Mouse (Mus musculus): ENCODE measurements around the gene Rps6ka5.

Rps6ka5 gene

DNA sequence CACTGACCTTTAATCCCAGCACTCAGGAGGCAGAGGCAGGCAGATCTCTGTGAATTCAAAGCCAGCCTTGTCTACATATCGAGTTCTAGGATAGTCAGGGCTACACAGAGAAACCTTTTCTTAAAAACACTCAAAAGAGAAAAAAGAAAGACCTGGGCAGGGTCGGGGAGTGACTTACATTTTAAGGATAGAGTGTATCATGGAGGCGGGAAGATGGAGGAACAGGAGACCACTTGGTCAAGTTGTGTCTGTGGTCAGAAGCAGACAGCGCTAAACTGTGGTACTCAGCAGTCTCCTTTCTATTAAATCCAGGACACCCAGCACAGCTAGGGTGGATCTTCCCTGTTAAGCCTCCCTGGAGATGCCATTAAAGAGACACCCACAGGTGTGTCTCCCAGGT is at the start of gene Rps6ka5:
Rps6ka5 (minus strand) TSS at position 333 of the 400 bp plus-strand sequence.
- no peak for DNase-seq (ENCODE audit: low spot score)

DNA sequence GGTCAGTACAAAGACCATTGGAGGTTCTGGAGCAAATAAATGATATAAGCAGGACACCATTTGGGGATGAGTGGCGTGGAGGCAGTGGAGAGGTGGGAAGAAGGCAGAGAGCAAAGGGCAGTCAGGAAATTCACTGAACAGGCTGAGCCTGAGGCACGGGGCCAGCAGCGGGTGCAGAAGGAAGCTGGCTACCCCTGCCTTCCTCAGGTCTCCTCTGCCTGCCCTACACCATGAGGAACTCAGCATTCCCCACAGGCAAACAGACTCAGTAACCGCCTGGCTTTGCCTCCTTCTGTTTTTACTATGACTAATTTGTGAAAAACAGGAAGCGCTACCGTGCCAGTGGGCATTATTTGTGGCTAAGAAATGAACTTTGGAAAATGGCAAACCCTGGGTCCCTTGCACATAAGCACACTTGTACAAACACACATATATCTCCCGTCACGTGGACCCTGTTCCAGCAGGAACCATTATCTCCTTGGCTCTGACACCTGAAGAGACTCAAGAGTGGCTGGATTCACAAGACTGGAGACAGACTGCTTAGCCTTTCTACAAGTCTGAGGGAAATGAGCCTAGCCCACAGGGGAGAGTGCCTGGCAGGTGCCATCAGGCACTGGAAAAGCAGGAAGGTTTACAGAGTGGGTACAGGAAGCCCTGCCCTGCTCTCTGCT is 49.3 kb upstream of the Rps6ka5 start:
- DNase-seq (ENCODE audit: low spot score) = peak; percentile 24

- DNase-seq (ENCODE audit: low spot score) = no peak
Measured at GRCm38 (mm10) chr12:100775291-100775690, 48.5 kb upstream of the Rps6ka5 start.

DNA sequence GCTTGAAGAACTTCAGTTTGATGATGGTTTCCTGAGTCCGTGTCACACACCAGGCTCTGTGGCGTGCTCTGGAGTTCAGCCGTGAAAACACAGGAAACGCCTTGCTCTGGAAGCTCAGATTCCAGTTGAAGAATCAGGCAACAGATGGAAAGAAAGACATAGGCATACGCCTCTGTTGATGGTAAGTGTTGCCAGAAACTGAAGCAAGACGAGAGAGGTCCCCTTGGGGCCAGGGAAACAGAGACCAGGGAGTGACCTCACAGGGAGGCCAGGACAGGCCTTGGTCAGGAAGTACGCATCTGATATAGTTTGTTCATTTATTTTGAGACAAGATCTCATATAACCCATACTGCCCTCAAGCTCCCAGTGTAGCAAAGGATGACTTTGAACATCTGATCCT is 48.0 kb upstream of the Rps6ka5 start:
- no peak for DNase-seq (ENCODE audit: low spot score)

DNA sequence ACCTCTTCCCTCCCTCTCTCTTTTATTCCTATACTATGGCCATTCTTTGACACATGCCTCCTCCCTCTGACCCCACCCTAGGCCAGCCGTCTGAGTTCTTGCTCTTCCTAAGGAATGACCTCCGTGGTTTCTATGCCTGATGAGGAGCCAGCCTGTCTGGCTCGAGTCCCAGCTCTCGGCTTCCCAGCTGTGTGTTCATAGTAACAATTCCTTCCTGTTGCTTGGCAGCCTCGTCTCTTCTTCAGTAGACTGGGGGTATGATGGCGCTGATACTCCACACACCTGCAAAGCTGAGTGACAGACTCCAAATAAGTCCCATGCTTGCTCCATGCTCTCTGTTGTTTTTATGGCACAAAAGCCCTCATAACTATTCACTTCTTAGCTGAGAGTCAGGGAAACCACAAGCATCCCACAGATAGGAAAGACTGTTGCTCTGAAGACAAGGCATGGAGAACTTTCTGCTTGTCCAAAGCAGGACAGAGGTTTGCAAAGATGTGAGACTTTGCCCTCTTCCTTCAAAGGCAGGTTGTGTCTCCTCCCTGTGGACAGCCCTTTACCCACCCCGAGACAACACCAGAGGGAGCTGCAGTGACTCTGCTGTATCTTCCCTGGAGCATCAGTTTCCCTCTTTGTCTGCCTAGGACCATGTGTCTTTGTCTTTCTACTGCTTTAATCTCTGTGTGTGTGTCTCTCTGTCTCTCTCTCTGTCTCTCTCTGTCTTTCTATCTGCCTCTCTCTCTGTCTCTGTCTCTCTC is 45.6 kb upstream of the Rps6ka5 start:
- peak; percentile 34 for DNase-seq (ENCODE audit: low spot score)

- no peak for DNase-seq (ENCODE audit: low spot score)
Measured at GRCm38 (mm10) chr12:100770765-100771164, 44.0 kb upstream of the Rps6ka5 start.

- DNase-seq (ENCODE audit: low spot score) = no peak
Measured at GRCm38 (mm10) chr12:100769871-100770270, 43.1 kb upstream of the Rps6ka5 start.

DNA sequence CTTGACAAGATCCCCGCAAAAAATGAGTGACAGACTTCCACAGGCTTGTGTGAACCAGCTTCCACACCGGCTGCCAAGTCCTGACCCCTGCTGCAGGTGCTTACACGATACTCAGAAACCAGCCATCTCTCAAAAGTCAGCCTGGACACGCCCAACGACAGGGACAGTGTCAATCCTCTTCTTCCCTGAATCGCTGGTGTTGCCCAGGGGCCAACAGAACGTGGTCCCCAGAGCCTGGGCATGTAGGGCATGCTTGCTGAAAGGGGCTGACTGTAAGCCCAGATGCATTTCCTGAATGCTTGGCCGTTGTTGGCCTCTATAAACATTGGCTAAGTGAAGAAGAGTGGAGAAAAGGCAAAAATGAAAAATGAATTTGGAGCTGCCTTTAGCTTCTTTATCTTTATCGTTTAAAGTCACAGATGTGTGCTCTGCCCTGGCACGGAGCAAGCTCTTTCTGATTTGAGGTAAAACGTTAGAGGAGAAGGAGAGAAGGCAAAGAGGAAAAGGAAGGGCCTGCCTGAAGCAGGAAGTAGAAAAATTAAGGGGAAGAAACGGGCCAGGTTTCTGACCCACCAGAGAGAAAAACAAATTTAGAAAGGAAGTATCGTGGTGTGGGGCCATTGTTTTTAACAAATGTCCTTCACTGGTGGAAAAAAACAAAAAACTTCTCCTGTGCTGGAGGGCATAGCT is 37.7 kb upstream of the Rps6ka5 start:
- no peak for DNase-seq (ENCODE audit: low spot score)

GRCm38 (mm10) chr12:100762663-100763425 is 36.1 kb upstream of the Rps6ka5 start:
- DNase-seq (ENCODE audit: low spot score) = no peak

DNA sequence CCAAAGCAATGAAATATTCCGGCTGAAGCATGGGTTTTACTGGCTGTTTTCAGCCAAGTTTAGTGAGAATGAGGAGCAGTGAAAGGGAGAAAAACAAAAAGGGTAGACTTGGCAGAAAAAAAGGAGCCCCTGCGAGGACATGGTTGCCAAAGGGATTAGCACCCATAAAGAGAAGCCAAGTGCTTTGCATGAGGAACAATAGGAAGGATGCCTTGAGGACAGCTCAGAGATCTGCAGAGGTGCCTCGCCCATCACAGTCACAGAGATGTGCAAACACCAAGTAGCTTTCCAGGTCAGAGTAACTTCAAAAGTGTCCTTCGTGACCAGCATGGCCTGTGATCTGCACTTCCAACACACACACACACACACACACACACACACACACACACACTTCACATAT is 30.6 kb upstream of the Rps6ka5 start:
- DNase-seq (ENCODE audit: low spot score) = no peak

DNA sequence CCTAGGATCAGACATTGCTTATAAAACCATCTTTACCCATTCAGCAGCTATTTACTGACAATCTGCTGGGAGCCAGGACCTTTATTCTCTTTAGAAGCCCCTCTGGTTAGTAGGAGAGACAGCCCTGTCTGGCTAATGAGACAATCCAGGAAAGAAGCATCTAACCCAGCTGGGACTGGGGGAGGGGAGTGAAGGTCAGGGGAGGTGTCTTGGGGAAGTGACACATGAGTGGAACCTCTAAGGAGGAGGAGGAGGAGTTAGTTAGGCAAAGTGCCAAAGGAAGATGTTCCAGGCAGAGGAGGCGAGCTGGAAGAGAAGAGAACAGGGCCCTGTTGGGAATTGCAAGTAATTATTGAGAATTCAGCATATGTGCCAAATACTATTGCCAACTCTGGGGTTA is 26.9 kb upstream of the Rps6ka5 start:
- DNase-seq (ENCODE audit: low spot score) = no peak

DNA sequence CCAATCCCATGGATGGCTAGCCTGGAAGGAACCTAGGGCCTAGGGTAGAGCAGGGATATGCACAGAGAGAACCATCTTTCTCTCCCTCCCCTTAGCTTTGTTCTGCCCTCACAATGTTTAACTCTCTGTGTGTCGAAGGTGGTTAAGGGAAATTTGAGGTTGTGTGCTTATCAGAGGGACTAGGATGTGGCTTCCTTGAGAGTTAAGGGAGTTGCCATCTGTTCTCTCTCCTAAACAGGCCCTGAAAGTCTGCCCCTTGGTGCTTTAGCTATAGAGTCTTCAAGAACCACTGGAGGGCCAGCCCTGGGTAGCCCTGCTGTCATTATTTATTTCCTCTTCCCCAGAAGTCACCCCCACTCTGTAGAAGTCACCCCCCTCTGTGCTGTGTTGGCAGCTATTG is 26.2 kb upstream of the Rps6ka5 start:
- DNase-seq (ENCODE audit: low spot score) = no peak

DNA sequence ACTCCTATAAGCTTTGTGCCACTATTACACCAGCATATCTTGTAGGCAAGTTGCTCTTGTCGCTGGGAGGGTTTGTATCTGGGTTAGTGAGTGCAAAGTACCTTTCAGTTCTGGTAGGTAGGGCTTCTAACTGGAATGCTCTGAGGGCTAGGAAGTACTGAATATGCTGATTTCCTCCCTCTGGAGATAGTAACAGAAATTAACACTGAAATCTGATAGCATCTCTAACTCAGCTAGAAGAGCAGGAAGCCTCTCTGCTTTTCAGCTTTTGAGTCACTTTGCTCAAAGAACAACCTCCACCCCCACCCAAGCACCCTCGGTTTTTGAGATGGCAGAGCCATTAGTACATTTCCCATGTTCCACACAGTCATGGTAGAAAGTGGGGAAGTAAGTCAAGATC is 15.7 kb upstream of the Rps6ka5 start:
- no peak for DNase-seq (ENCODE audit: low spot score)

DNA sequence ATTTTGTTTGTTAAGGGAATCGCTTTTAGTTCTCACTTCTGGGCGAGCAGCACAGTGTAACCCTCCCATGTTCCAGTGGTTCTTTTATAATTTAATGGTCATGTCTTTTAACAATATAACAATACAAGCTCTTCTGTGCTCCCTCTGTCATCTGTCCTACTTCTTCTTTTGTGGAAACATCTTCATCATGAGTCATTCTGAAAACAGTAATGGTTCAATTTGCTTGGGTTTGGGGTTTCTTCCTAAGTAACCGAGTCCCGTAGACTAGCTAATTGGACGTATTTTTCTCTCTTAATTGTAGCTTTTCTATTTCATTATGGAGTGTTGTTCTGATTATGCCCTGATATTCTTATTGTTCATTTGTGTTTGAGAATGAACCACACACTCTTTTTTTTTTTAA is 13.5 kb upstream of the Rps6ka5 start:
- DNase-seq (ENCODE audit: low spot score) = no peak

- DNase-seq (ENCODE audit: low spot score) = no peak
Measured at GRCm38 (mm10) chr12:100739011-100739570, 12.3 kb upstream of the Rps6ka5 start.

GRCm38 (mm10) chr12:100738498-100738897 is 11.7 kb upstream of the Rps6ka5 start:
- no peak for DNase-seq (ENCODE audit: low spot score)

DNA sequence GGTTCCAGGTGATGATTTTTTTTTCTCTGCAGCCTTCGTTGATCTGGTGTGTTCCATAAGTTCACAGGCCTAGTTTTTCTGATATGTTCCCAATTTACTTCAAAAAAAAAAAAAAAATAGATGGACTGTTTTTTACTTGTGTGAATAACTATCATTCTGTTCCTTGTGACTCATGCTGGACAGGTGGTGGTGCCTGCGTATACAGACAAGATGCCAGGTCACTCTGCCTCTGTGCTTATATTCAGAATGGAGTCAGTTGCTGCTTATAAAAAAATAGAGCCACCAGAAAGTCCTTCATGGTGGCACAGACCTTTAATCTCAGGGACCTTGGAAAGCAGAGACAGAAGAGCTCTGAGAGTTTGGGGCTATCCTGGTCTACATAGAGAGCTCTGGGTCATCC is 8.8 kb upstream of the Rps6ka5 start:
- no peak for DNase-seq (ENCODE audit: low spot score)

DNA sequence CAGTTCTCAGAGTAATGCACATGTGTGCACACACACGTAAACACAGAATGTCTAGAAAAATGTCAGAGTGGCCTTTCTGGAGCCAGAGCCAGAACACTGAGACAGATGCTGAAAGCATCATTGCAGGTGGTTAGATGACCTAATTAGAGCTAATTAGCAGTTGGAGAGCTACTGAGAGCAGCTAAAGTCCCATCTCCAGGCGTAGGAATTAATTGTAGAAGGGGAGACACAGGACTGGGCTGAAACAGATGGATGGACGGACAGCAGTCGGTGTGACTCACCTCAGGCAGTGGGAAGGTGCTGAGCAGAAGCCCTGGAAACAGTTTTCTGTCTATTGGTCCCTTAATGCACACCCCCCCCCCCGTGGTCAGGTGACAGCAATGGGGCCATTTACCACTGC is 8.4 kb upstream of the Rps6ka5 start:
- DNase-seq (ENCODE audit: low spot score) = no peak

- DNase-seq (ENCODE audit: low spot score) = no peak
Measured at GRCm38 (mm10) chr12:100728646-100729485, 2.1 kb upstream of the Rps6ka5 start.

GRCm38 (mm10) chr12:100727891-100728290 is 1.1 kb upstream of the Rps6ka5 start:
- no peak for DNase-seq (ENCODE audit: low spot score)

GRCm38 (mm10) chr12:100725458-100725786 is 1.4 kb downstream of the Rps6ka5 start:
- no peak for DNase-seq (ENCODE audit: low spot score)
